In genomic region chr17:77245031-77245430, GRCm38 (mm10) we compare ENCODE assay signal across 15 mouse cellular contexts.
DNase-seq lines count a peak whose midpoint lies in the region.
"Had no signal": no experiment of that assay in that cellular context is flagged by ENCODE, and none has a peak within 500 bp of the region (broad histone marks: within the 10 kb centered on the region; RNA-seq: fewer than 3 reads in every experiment).

No protein-coding gene starts in this region.

- no peaks in the 10 kb centered on the region for H3K9me3 ChIP-seq in forebrain, embryonic 10.5 days
- H3K9me3 ChIP-seq: heart, embryonic 12.5 days; limb, embryonic 12.5 days; midbrain, embryonic 10.5 days; neural tube, embryonic 15.5 days had no signal

- H3K27ac ChIP-seq in forebrain, embryonic 10.5 days: no peak overlapping the region
- H3K27ac ChIP-seq: limb, embryonic 12.5 days; midbrain, embryonic 10.5 days; neural tube, embryonic 15.5 days had no signal

- 85% methylated on average over 2 of the region's 2 CpGs for WGBS in forebrain, embryonic 10.5 days

- no peak overlapping the region for H3K4me3 ChIP-seq in forebrain, embryonic 10.5 days
- H3K4me3 ChIP-seq: heart, embryonic 12.5 days; limb, embryonic 12.5 days; midbrain, embryonic 10.5 days; neural tube, embryonic 15.5 days had no signal

- no peaks in the 10 kb centered on the region for H3K4me1 ChIP-seq in forebrain, embryonic 10.5 days
- H3K4me1 ChIP-seq: heart, embryonic 12.5 days; limb, embryonic 12.5 days; midbrain, embryonic 10.5 days; neural tube, embryonic 15.5 days had no signal

- H3K36me3 ChIP-seq in forebrain, embryonic 10.5 days (replicated peaks): no peaks in the 10 kb centered on the region
- H3K36me3 ChIP-seq: heart, embryonic 12.5 days; limb, embryonic 12.5 days; midbrain, embryonic 10.5 days; neural tube, embryonic 15.5 days had no signal

- DNase-seq in cerebellum, postnatal 10 days: peak; percentile 54 to 67
- DNase-seq in cerebellum, adult 11-12 months: no peak
- DNase-seq in kidney, postnatal 10 days: peak; percentile 7
- DNase-seq in kidney, adult 9 months: no peak
- DNase-seq in ovary, adult 18-20 months (ENCODE audit: low spot score): peak; percentile 5
- no peak for DNase-seq in ovary, postnatal 10 days (ENCODE audit: low spot score)
- DNase-seq in ovary, postnatal 36 days (ENCODE audit: low spot score): peak; percentile 10
- no peak for DNase-seq in forebrain, embryonic 10.5 days (ENCODE audit: extremely low spot score, low spot score)
- DNase-seq: adrenal gland, postnatal 36 days; heart, postnatal 4 days; thymus, postnatal 36 days had no signal

- H3K27me3 ChIP-seq in forebrain, embryonic 10.5 days (ENCODE audit: poor library complexity, severe bottlenecking): no peaks in the 10 kb centered on the region
- H3K27me3 ChIP-seq: heart, embryonic 12.5 days; limb, embryonic 12.5 days; neural tube, embryonic 15.5 days had no signal

Comparison
In these comparisons a context has a peak if more than half of its experiments do, and no peak if none do; other contexts are left out.
1. DNase-seq: peak in cerebellum, postnatal 10 days (2 of 2), kidney, postnatal 10 days (single experiment), ovary, adult 18-20 months (single experiment) and ovary, postnatal 36 days (single experiment); none in cerebellum, adult 11-12 months (single experiment), kidney, adult 9 months (single experiment), ovary, postnatal 10 days (single experiment) and forebrain, embryonic 10.5 days (single experiment).